Mouse (Mus musculus) erythroblast, embryonic 14.5 days (primary cell): ENCODE measurements around the gene Slx4ip.

Source experiments
- GATA1 ChIP-seq: IDR thresholded peaks from 2 replicates; pipeline ENCODE4 v1.6.1; 2012; ENCODE audit warnings: low read length, inconsistent platforms, mixed read lengths
- TAL1 ChIP-seq: IDR thresholded peaks from 3 replicates; pipeline ENCODE4 v1.6.1; 2012; ENCODE audit warnings: low read length, inconsistent platforms, mixed read lengths

DNA sequence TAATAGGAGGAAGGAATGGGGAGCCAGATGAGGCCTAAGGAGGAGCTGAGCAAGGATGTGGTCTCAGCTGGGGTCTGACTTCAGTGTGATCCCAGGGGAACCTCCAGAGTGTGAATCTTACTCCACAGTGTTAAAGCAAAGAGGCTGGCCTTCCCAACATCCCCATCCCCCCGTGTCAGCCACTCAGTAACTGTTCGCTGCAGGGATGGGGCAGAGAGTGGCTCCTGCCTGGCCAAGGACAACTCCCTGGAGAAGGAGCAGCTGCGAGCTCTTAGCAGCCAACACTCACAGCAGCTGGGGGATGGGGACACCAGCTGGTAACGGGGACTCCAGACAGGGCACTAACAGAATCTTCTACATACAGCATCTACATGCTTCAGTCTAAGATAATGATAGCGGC, 210.1 kb downstream of the Slx4ip start:
- TF ChIP-seq GATA1 (no peak), TAL1 (no peak)
